ENCODE assay signal across 10 mouse cellular contexts in the genomic region with DNA sequence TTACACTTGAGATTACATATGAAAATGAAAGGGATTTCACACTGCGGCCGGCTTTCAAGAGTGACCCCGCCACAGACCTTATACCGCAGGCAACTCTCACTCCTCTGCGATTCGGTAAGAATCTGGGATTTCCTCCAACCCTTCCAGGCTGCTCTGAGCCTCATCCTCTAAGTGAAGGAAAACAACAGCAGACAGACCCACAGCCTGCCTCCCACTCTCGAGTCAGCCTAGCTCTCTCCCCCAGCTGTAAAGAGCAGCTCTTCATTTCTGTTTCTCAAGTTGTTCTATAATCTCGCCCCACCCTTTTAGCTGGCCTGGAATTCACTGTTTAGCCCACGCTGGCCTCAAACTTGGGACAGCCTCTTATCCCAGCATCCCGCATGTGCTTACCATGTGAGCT. TPM values are rescaled to one million over a fixed set of nuclear protein-coding genes. Genes with fewer than 3 reads are reported as not detected.
A peak's percentile ranks its signal among the peaks of the same experiment; 100 is the strongest.
DNase-seq lines count a peak whose midpoint lies in the region; TF ChIP-seq lines count a peak whose summit lies in the region.
"Had no signal": no experiment of that assay in that cellular context is flagged by ENCODE, and none has a peak within 500 bp of the region (broad histone marks: within the 10 kb centered on the region; RNA-seq: fewer than 3 reads in every experiment).

No protein-coding gene starts in this region.

- TF ChIP-seq POLR2A in myocyte (IDR thresholded peaks at IDR 0.05; ENCODE audit: insufficient read length, low read depth), result no peak

- H3K36me3 ChIP-seq in myocyte (ENCODE audit: control insufficient read depth, insufficient read depth), result no peaks in the 10 kb centered on the region
- H3K36me3 ChIP-seq: liver, embryonic 15.5 days had no signal

- H3ac ChIP-seq in myocyte (ENCODE audit: control insufficient read depth, insufficient read length), result no peak overlapping the region

- H3K4me3 ChIP-seq in myocyte, result no peak overlapping the region
- H3K4me3 ChIP-seq: liver, embryonic 15.5 days had no signal

- DNase-seq in cerebellum, adult 9-11 months, result peak; percentile 6
- DNase-seq in cerebellum, postnatal 36 days, result no peak
- DNase-seq in kidney, postnatal 10 days, result peak; percentile 39
- DNase-seq in kidney, adult 8-10 months, result no peak
- peak; percentile 89 for DNase-seq in brain, adult 2 months (ENCODE audit: low read depth, low spot score)
- DNase-seq in urinary bladder, postnatal 36 days (ENCODE audit: low spot score in 2 of 2), result no peak
- DNase-seq in thymus, postnatal 10 days (ENCODE audit: low spot score in 2 of 2), result no peak
- DNase-seq: kidney, postnatal 36 days had no signal

- no peaks in the 10 kb centered on the region for H3K79me2 ChIP-seq in myocyte (ENCODE audit: control insufficient read depth, insufficient read depth)

- H3K27me3 ChIP-seq in myocyte (ENCODE audit: control insufficient read depth, insufficient read depth, insufficient read length), result no peaks in the 10 kb centered on the region

- H3K4me2 ChIP-seq in myocyte (ENCODE audit: low read depth), result peak overlapping the region; percentile 48
- H3K4me2 ChIP-seq: liver, embryonic 15.5 days had no signal

TF ChIP-seq in myocyte, 11 proteins besides CTCF, POLR2A, EP300 and RAD21:
- TF ChIP-seq TCF12 (IDR thresholded peaks at IDR 0.05; ENCODE audit: insufficient read depth, poor library complexity, severe bottlenecking), result no peak
- TF ChIP-seq POLR2AphosphoS2 (IDR thresholded peaks at IDR 0.05; ENCODE audit: insufficient read length, low read depth), result no peak
- no peak for TF ChIP-seq E2F4 (IDR thresholded peaks at IDR 0.05; ENCODE audit: insufficient read depth)
- no peak for TF ChIP-seq MAX (IDR thresholded peaks at IDR 0.05; ENCODE audit: low read depth)
- no peak for TF ChIP-seq SRF (IDR thresholded peaks at IDR 0.05; ENCODE audit: control insufficient read depth, insufficient read length, low read depth)
- no peak for TF ChIP-seq CEBPB (IDR thresholded peaks at IDR 0.05; ENCODE audit: insufficient read depth, poor library complexity, severe bottlenecking)
- TF ChIP-seq TCF3 (IDR thresholded peaks at IDR 0.05; ENCODE audit: insufficient read length, low read depth), result no peak
- no peak for TF ChIP-seq USF1 (IDR thresholded peaks at IDR 0.05; ENCODE audit: low read depth)
- no peak for TF ChIP-seq MYOG (IDR thresholded peaks at IDR 0.05; ENCODE audit: control insufficient read depth in 1 of 3, insufficient read depth in 1 of 3, insufficient read length in 2 of 3, low read depth in 2 of 3)
- no peak for TF ChIP-seq REST (IDR thresholded peaks at IDR 0.05; ENCODE audit: insufficient read depth, insufficient read length)
- TF ChIP-seq MYOD1 (IDR thresholded peaks at IDR 0.05; ENCODE audit: control insufficient read depth in 1 of 3, insufficient read length in 2 of 3, low read depth in 2 of 3), result no peak

RNA-seq across cellular contexts. Expression of gene Tent4a, which starts 7.4 kb away (rescaled TPM):
- polyA plus RNA-seq in myocyte (2012; fragmentation: generic; extraction: Trizol), result 12.1 TPM

RNA-seq across cellular contexts. Expression of gene Nsun2, which starts 8.2 kb away (rescaled TPM):
- polyA plus RNA-seq in myocyte (2012; fragmentation: generic; extraction: Trizol), result 60.4 TPM

Comparison
In these comparisons a context has a peak if more than half of its experiments do, and no peak if none do; other contexts are left out.
1. DNase-seq: peak in cerebellum, adult 9-11 months (single experiment), kidney, postnatal 10 days (single experiment) and brain, adult 2 months (single experiment); none in cerebellum, postnatal 36 days (0 of 2), kidney, adult 8-10 months (0 of 2), urinary bladder, postnatal 36 days (0 of 2) and thymus, postnatal 10 days (0 of 2).